Mouse (Mus musculus) CH12.LX (cell line): Measurements from ENCODE around the gene Nek4. TPM values are rescaled to one million over a fixed set of nuclear protein-coding genes. Genes with fewer than 3 reads are reported as not detected.

Source experiments
- DNase-seq: peaks from one replicate; pipeline ENCODE4 v3.0.0-alpha.2; 2013; ENCODE audit errors: extremely low read depth
- H3K27ac ChIP-seq: 2 replicates; pipeline ENCODE4 v1.5.1; 2012; ENCODE audit warnings: low read depth, mild to moderate bottlenecking, control low read depth, moderate library complexity; ENCODE audit not compliant: insufficient read depth
- H3K27me3 ChIP-seq: replicated peaks from 2 replicates; pipeline ENCODE3; 2012; ENCODE audit warnings: inconsistent platforms
- H3K36me3 ChIP-seq, 2 experiments: replicated peaks in 1 of 2; 2 replicates each; pipeline versions ENCODE3 to v1.6.1; 2012; ENCODE audit warnings: inconsistent platforms in 1 of 2, low read length in 1 of 2, mild to moderate bottlenecking in 1 of 2, mixed read lengths in 1 of 2, moderate library complexity in 1 of 2; ENCODE audit not compliant: control insufficient read depth in 1 of 2, insufficient read depth in 1 of 2
- H3K4me1 ChIP-seq, 2 experiments: 2 replicates each; pipeline ENCODE4 v1.6.1; 2012; ENCODE audit warnings: inconsistent platforms in 1 of 2, moderate library complexity in 1 of 2; ENCODE audit not compliant: insufficient read depth in 2 of 2, control insufficient read depth in 1 of 2
- H3K4me2 ChIP-seq: 2 replicates; pipeline ENCODE4 v1.6.1; 2012; ENCODE audit warnings: low read depth, mild to moderate bottlenecking, control low read depth; ENCODE audit not compliant: poor library complexity, insufficient read depth, severe bottlenecking
- H3K4me3 ChIP-seq, 3 experiments: fragments of 150-350 bp in 1 of 3; sonication (generic) in 1 of 3; replicated peaks in 1 of 3; 2 replicates each; pipeline versions ENCODE3 to v1.5.1; 2011 to 2012; ENCODE audit warnings: low read depth in 2 of 3, low read length in 2 of 3, mild to moderate bottlenecking in 2 of 3, moderate library complexity in 2 of 3, control low read depth in 1 of 3, improper control_type of control experiment in 1 of 3, inconsistent platforms in 1 of 3, mixed read lengths in 1 of 3; ENCODE audit not compliant: poor library complexity in 1 of 3
- H3K79me2 ChIP-seq: replicated peaks from 2 replicates; pipeline ENCODE4 v1.6.1; 2012; ENCODE audit warnings: mild to moderate bottlenecking, moderate library complexity; ENCODE audit not compliant: control insufficient read depth, poor library complexity, insufficient read depth, severe bottlenecking; ENCODE audit errors: extremely low read depth
- H3K9ac ChIP-seq: 2 replicates; pipeline ENCODE4 v1.6.1; 2012; ENCODE audit warnings: low read depth, mild to moderate bottlenecking, control low read depth, moderate library complexity; ENCODE audit not compliant: insufficient read depth
- H3K9me3 ChIP-seq: replicated peaks from 2 replicates; pipeline ENCODE3; 2012; ENCODE audit warnings: low read length, inconsistent platforms, mixed read lengths
- CTCF ChIP-seq, 2 experiments: IDR thresholded peaks in 1 of 2; conservative IDR thresholded peaks in 1 of 2; 2 replicates each; pipeline ENCODE4 v1.5.1; 2011 to 2012; ENCODE audit warnings: low read depth in 2 of 2, low read length in 2 of 2, improper control_type of control experiment in 1 of 2, inconsistent platforms in 1 of 2, mild to moderate bottlenecking in 1 of 2, moderate library complexity in 1 of 2
- E2F4 ChIP-seq: IDR thresholded peaks from 2 replicates; pipeline ENCODE4 v1.6.1; 2011; ENCODE audit warnings: low read depth, low read length, improper control_type of control experiment; ENCODE audit not compliant: insufficient replicate concordance
- GABPA ChIP-seq: IDR thresholded peaks from 2 replicates; pipeline ENCODE4 v1.6.1; 2012; ENCODE audit warnings: low read depth, low read length, improper control_type of control experiment, inconsistent platforms; ENCODE audit not compliant: insufficient replicate concordance
- JUN ChIP-seq: IDR thresholded peaks from 2 replicates; pipeline ENCODE4 v1.6.1; 2011; ENCODE audit warnings: low read depth, mild to moderate bottlenecking, low read length, improper control_type of control experiment, moderate library complexity; ENCODE audit not compliant: insufficient read depth
- KAT2A ChIP-seq: IDR thresholded peaks from 2 replicates; pipeline ENCODE4 v1.6.1; 2012; ENCODE audit warnings: low read length, improper control_type of control experiment, inconsistent platforms; ENCODE audit not compliant: insufficient replicate concordance
- MAFK ChIP-seq: IDR thresholded peaks from 2 replicates; pipeline ENCODE4 v1.6.1; 2011; ENCODE audit warnings: low read length, improper control_type of control experiment; ENCODE audit not compliant: insufficient replicate concordance
- MAX ChIP-seq: IDR thresholded peaks from 2 replicates; pipeline ENCODE4 v1.6.1; 2011; ENCODE audit warnings: low read length, improper control_type of control experiment
- MAZ ChIP-seq: IDR thresholded peaks from 2 replicates; pipeline ENCODE4 v1.6.1; 2012; ENCODE audit warnings: low read depth, mild to moderate bottlenecking, inconsistent platforms, low read length, improper control_type of control experiment, moderate library complexity
- MXI1 ChIP-seq: IDR thresholded peaks from 2 replicates; pipeline ENCODE4 v1.6.1; 2011; ENCODE audit warnings: mild to moderate bottlenecking, low read depth, low read length, improper control_type of control experiment
- NELFE ChIP-seq: IDR thresholded peaks from 2 replicates; pipeline ENCODE4 v1.6.1; 2011; ENCODE audit warnings: low read depth, low read length, improper control_type of control experiment
- NRF1 ChIP-seq: IDR thresholded peaks from 2 replicates; pipeline ENCODE4 v1.6.1; 2014; ENCODE audit warnings: low read depth, mild to moderate bottlenecking, inconsistent platforms, low read length, improper control_type of control experiment, moderate library complexity
- PAX5 ChIP-seq: IDR thresholded peaks from 2 replicates; pipeline ENCODE4 v1.6.1; 2012; ENCODE audit warnings: low read length, inconsistent platforms, mixed read lengths
- POLR2A ChIP-seq: IDR thresholded peaks from 2 replicates; pipeline ENCODE4 v1.6.1; 2011; ENCODE audit warnings: low read depth, mild to moderate bottlenecking, improper control_type of control experiment, low read length
- RAD21 ChIP-seq: IDR thresholded peaks from 2 replicates; pipeline ENCODE4 v1.6.1; 2011; ENCODE audit warnings: low read depth, mild to moderate bottlenecking, low read length, improper control_type of control experiment, moderate library complexity
- RCOR1 ChIP-seq: conservative IDR thresholded peaks from 2 replicates; pipeline ENCODE4 v1.6.1; 2012; ENCODE audit warnings: low read depth, mild to moderate bottlenecking, inconsistent platforms, low read length, improper control_type of control experiment
- SIN3A ChIP-seq: IDR thresholded peaks from 2 replicates; pipeline ENCODE4 v1.6.1; 2012; ENCODE audit warnings: low read length, improper control_type of control experiment, inconsistent platforms
- TBP ChIP-seq: conservative IDR thresholded peaks from 2 replicates; pipeline ENCODE4 v1.6.1; 2011; ENCODE audit warnings: low read depth, low read length, improper control_type of control experiment
- TCF12 ChIP-seq: IDR thresholded peaks from 2 replicates; pipeline ENCODE4 v1.6.1; 2014; ENCODE audit warnings: low read depth, mild to moderate bottlenecking, inconsistent platforms, low read length, improper control_type of control experiment
- UBTF ChIP-seq: IDR thresholded peaks from 2 replicates; pipeline ENCODE4 v1.6.1; 2012; ENCODE audit warnings: low read depth, mild to moderate bottlenecking, inconsistent platforms, low read length, improper control_type of control experiment, moderate library complexity
- ZC3H11A ChIP-seq: IDR thresholded peaks from 2 replicates; pipeline ENCODE4 v1.6.1; 2012; ENCODE audit warnings: low read depth, mild to moderate bottlenecking, inconsistent platforms, low read length, improper control_type of control experiment
- ZKSCAN1 ChIP-seq: IDR thresholded peaks from 2 replicates; pipeline ENCODE4 v1.6.1; 2012; ENCODE audit warnings: low read depth, inconsistent platforms, low read length, improper control_type of control experiment, borderline replicate concordance
- ZMIZ1 ChIP-seq: IDR thresholded peaks from 2 replicates; pipeline ENCODE4 v1.6.1; 2012; ENCODE audit warnings: low read depth, mild to moderate bottlenecking, inconsistent platforms, low read length, improper control_type of control experiment
- ZNF384 ChIP-seq: IDR thresholded peaks from 2 replicates; pipeline ENCODE4 v1.6.1; 2012; ENCODE audit warnings: low read depth, low read length, improper control_type of control experiment, inconsistent platforms
- dilution Hi-C: fragments of 300-500 bp; cut with MboI; formaldehyde crosslinking; loops from 2 replicates; pipeline ENCODE4 v1.14.3; 2020; ENCODE audit warnings: low sequenced_read_pairs; ENCODE audit not compliant: extremely low pct_unique_long_range_greater_than_20kb, extremely low pct_ligation_motif_present
- in situ Hi-C: fragments of 300-500 bp; cut with MboI; formaldehyde crosslinking; loops from 3 replicates; pipeline ENCODE4 v1.14.3; 2019; ENCODE audit warnings: low sequenced_read_pairs, low pct_ligation_motif_present, low pct_unique_long_range_greater_than_20kb, mixed read lengths
- polyA plus RNA-seq: library from polyadenylated mRNA; unstranded; fragments of >175 nt; gene quantifications from 2 replicates; pipeline ENCODE4 v1.2.1, GENCODE M21; 2012; ENCODE audit warnings: low read depth; ENCODE audit not compliant: insufficient read length
- total RNA-seq, 2 experiments: library from RNA; depleted of rRNA; stranded (reverse); fragments of 300-350 nt in 1 of 2; fragments of >200 nt in 1 of 2; gene quantifications; 2 replicates each; pipeline ENCODE4 v1.2.3; 2012 to 2014

The Nek4 gene
- total and polyA plus RNA-seq, 3 experiments = 17.1 to 18.3 (median 17.4) TPM

DNA sequence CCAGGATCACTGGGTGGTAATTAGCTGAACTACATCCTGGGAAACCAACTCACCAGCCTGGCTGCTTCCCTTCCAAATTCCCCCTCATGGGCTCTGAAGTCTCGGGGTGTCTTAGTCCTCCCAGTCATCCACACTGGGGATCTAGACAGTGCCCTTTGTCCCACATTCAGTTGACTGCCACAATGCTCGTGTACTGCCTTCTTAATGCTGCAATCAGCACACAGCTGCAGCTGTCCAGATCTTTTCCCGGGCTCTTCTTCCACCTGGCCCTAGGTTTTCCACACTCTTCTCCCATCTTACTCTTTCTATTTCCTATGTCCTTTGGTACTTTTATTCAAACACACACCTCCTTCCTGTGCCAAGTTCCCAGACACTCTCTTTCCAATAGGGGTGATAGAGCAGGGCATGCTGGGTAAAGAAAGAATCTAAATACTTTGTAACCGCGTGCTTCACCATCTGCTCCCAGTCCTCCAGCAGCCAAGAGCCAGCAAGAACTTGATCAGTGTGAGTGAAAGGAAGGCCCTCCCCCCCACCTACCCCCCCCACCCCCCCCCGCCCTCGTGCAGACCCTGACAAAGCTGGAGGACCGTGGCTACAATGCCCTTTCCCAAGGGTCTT, 29.0 kb upstream of the Nek4 start:
- no peak for DNase-seq
- H3K79me2 ChIP-seq = no peaks in the 10 kb centered on the region
- no peak overlapping the region for H3K27ac ChIP-seq
- H3K4me1 ChIP-seq = peaks cover 2 to 11% of the 10 kb centered on the region in 2 experiments; a peak in 3 of 4 replicates
- H3K9me3 ChIP-seq = no peaks in the 10 kb centered on the region
- dilution Hi-C loops (no loop called here), in situ Hi-C loops (no loop called here)
- no peak for TF ChIP-seq PAX5
- no peak for TF ChIP-seq ZNF384
- TF ChIP-seq E2F4 = no peak
- TF ChIP-seq TBP = peak; percentile 86; the same call in 1 of the 2 replicates
- TF ChIP-seq POLR2A = peak; percentile 53
- TF ChIP-seq ZMIZ1 = peak; percentile 83; the same call in 1 of the 2 replicates
- peaks cover 23% of the 10 kb centered on the region for H3K27me3 ChIP-seq
- no peak overlapping the region for H3K9ac ChIP-seq
- H3K4me2 ChIP-seq = no peak overlapping the region
- no peak overlapping the region for H3K4me3 ChIP-seq
- no peaks in the 10 kb centered on the region for H3K36me3 ChIP-seq

DNA sequence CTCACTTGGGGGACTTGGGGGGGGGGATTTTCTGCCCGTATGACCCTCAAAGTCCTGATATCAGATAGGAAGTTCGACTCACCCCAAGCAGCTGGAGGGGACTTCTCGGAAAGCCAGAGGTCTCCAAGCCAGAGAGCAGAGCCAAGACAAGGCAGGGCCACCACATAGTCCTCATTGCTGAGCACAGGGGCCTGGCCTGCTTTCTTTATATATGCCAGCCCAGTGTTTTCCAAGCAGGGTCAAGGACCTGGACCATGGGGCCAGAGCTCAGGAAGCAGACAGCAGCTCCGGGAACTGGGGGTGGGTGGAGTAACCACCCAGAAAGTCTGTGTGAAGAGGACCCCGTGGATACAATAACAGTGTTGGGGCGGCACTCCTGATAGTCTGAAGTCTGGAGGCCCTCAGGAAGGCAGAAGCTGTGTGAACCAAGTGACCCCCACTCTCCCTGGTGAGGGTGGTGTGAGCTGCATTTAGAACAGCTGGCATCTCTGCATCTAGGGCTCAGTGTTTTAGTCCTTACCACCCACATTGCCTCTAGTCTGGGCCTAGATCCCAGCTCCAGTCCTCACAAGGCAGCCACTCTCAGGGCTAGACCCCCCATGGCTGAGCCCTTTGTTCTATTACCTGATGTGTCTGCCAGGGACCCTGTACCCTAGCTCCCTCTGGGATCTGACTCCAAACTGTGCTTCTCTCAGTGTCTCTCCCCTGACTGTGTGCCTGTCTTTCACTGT, 27.6 kb upstream of the Nek4 start, which contains the start of gene Itih3:
TSS of gene Itih3 (minus strand) at position 386 of the 731 bp plus-strand sequence.
- Histone ChIP-seq H3K4me1 (peaks cover 2 to 11% of the 10 kb centered on the region in 2 experiments; a peak in 3 of 4 replicates), H3K9ac (no peak within 1 kb of the TSS), H3K4me2 (no peak within 1 kb of the TSS), H3K9me3 (peaks cover 3% of the 10 kb centered on the region), H3K4me3 (no peak within 1 kb of the TSS), H3K27ac (no peak within 1 kb of the TSS), H3K27me3 (peaks cover 20% of the 10 kb centered on the region), H3K36me3 (no peaks in the 10 kb centered on the region), H3K79me2 (no peaks in the 10 kb centered on the region)
- in situ Hi-C loops (no loop called here), dilution Hi-C loops (no loop called here)
- no peak for DNase-seq
- TF ChIP-seq MAX = no peak
- TF ChIP-seq MXI1 = no peak
- no peak for TF ChIP-seq MAFK
- TF ChIP-seq RAD21 = no peak
- TF ChIP-seq, all 38 proteins: peak for 0

DNA sequence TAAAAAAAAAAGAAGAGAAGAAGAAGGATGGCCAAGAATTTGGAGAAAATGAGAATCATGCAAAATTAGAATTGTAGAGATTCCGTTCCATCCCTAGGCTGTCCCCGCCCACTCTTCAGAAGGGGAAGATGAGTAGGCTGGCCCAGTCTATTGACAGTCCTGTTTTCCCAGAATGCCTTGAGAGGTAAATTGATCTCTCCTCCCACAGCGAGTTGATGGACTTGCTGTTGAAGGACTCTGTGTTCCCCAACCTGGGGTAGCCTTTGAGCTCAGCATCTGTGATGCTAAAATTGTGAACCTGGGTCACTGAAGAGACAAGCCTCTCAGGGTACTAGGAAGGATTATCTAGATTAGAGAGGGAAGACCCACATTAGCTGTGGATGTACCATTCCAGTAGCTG, 25.7 kb upstream of the Nek4 start:
- no peak overlapping the region for H3K9ac ChIP-seq
- H3K4me1 ChIP-seq = peaks cover 2 to 5% of the 10 kb centered on the region in 2 experiments; a peak in 2 of 4 replicates
- no peaks in the 10 kb centered on the region for H3K79me2 ChIP-seq
- H3K9me3 ChIP-seq = peaks cover 3% of the 10 kb centered on the region
- in situ Hi-C loops (no loop called here), dilution Hi-C loops (no loop called here)
- peaks cover 11% of the 10 kb centered on the region for H3K27me3 ChIP-seq
- no peak overlapping the region for H3K4me3 ChIP-seq
- H3K4me2 ChIP-seq = no peak overlapping the region
- DNase-seq = no peak
- TF ChIP-seq ZNF384 (no peak), TCF12 (no peak), TBP (no peak), RCOR1 (no peak), RAD21 (no peak), UBTF (no peak), CTCF (conservative IDR thresholded peaks at IDR 0.05 in 1 of 2, IDR thresholded peaks at IDR 0.05 in 1 of 2; ENCODE audit: low read depth in 2 of 2, low read length in 2 of 2) (no peak), JUN (no peak), MAFK (no peak), GABPA (no peak), MAZ (no peak), NELFE (no peak), KAT2A (no peak), NRF1 (no peak), ZC3H11A (no peak), ZKSCAN1 (no peak), SIN3A (no peak), PAX5 (no peak)
- no peak overlapping the region for H3K27ac ChIP-seq
- H3K36me3 ChIP-seq = no peaks in the 10 kb centered on the region
